Mouse (Mus musculus) hindbrain, embryonic 16.5 days (tissue): ENCODE results near the gene Hba-a2. TPM values are rescaled to one million over a fixed set of nuclear protein-coding genes. Genes with fewer than 3 reads are reported as not detected.

Source experiments
- ATAC-seq: fragments of 200-750 bp; cut with Nextera tagmentation; 2 replicates; pipeline ENCODE4 v1.8.0; 2017; ENCODE audit warnings: moderate TSS enrichment, moderate library complexity
- H3K27ac ChIP-seq: fragments of 300-500 bp; sonication (generic); 2 replicates; pipeline ENCODE4 v1.5.1; 2014; ENCODE audit warnings: low read depth, mild to moderate bottlenecking, control low read depth, low read length, moderate library complexity
- H3K27me3 ChIP-seq: fragments of 300-500 bp; sonication (generic); replicated peaks from 2 replicates; pipeline ENCODE4 v1.6.1; 2014; ENCODE audit warnings: low read length; ENCODE audit not compliant: control insufficient read depth, insufficient read depth
- H3K36me3 ChIP-seq: fragments of 300-500 bp; sonication (generic); 2 replicates; pipeline ENCODE4 v1.6.1; 2014; ENCODE audit warnings: mild to moderate bottlenecking, low read length, moderate library complexity, mixed read lengths; ENCODE audit not compliant: control insufficient read depth, insufficient read depth
- H3K4me1 ChIP-seq: fragments of 300-500 bp; sonication (generic); 2 replicates; pipeline ENCODE4 v1.6.1; 2014; ENCODE audit warnings: low read depth, low read length; ENCODE audit not compliant: control insufficient read depth, insufficient read depth
- H3K4me2 ChIP-seq: fragments of 300-500 bp; sonication (generic); 2 replicates; pipeline ENCODE4 v1.6.1; 2014; ENCODE audit warnings: mild to moderate bottlenecking, low read length, control low read depth, moderate library complexity
- H3K4me3 ChIP-seq: fragments of 300-500 bp; sonication (generic); 2 replicates; pipeline ENCODE4 v1.5.1; 2014; ENCODE audit warnings: mild to moderate bottlenecking, low read length, control low read depth, moderate library complexity
- H3K9ac ChIP-seq: fragments of 300-500 bp; sonication (generic); 2 replicates; pipeline ENCODE4 v1.6.1; 2014; ENCODE audit warnings: low read depth, mild to moderate bottlenecking, control low read depth, low read length, moderate library complexity
- H3K9me3 ChIP-seq: fragments of 300-500 bp; sonication (generic); 2 replicates; pipeline ENCODE4 v1.6.1; 2014; ENCODE audit warnings: mild to moderate bottlenecking, low read length, moderate library complexity; ENCODE audit not compliant: control insufficient read depth
- WGBS: fragments of 180-500 bp; shearing (Covaris S2); extraction: QIAGEN DNeasy Blood & Tissue Kit; methylation state at CpG from one replicate; pipeline ENCODE4 v1.1.7; 2014; 5-methylcytosine and 5-hydroxymethylcytosine counted together
- polyA plus RNA-seq: library from polyadenylated mRNA; unstranded; fragments of >200 nt; fragmentation: Nextera tagmentation; extraction: Ambion mirVana; gene quantifications from 2 replicates; pipeline ENCODE4 v1.2.1, GENCODE M21; 2015

Gene Hba-a2
- polyA plus RNA-seq, 1 experiment from 2014 or later, result 6,688 TPM

- no peak overlapping the region; the same call in 1 of the 2 replicates for H3K4me2 ChIP-seq
Observed at GRCm38 (mm10) chr11:32266194-32266593, 30.1 kb upstream of the Hba-a2 start.

DNA sequence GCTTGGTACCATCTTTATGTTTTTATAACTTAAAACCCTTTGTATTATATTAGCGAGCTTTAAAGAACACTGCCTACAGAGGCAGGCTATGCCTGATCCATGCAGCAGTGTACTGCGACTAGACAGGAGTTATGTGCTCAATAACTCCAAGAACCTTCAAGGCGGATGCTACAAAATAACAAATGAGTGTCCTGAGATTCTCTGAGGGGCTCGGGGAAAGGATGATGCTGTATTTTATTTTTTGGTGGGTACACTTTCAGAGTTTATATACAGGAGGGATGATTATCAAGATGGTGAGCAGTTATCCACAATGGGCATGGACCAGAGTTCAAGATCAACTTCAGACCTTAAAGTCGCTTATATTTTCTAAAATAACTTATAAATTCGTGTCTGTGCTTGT is 29.5 kb upstream of the Hba-a2 start:
- peak overlapping the region; percentile 90 for H3K4me3 ChIP-seq
- ATAC-seq, result 0 out of 2 replicates have a peak, but pooled peaks have one; percentile 3

More at GRCm38 (mm10) chr11:32266194-32266593, 30.1 kb upstream of the Hba-a2 start:
- peaks cover 10% of the 10 kb centered on the region for H3K4me1 ChIP-seq
- H3K27ac ChIP-seq, result no peak overlapping the region
- WGBS, result 92% methylated on average over 6 of the region's 6 CpGs
- H3K4me3 ChIP-seq, result no peak overlapping the region
- no peak for ATAC-seq
- no peaks in the 10 kb centered on the region for H3K27me3 ChIP-seq
- no peak overlapping the region for H3K9ac ChIP-seq
- no peaks in the 10 kb centered on the region for H3K9me3 ChIP-seq
- no peaks in the 10 kb centered on the region for H3K36me3 ChIP-seq

GRCm38 (mm10) chr11:32267188-32267884 is 29.0 kb upstream of the Hba-a2 start, which contains the start of gene Nprl3:
TSS of gene Nprl3 (minus strand) at chr11:32267707.
- Histone ChIP-seq H3K4me3 (peak within 1 kb of the TSS; percentile 90), H3K9me3 (no peaks in the 10 kb centered on the region), H3K4me1 (peaks cover 10% of the 10 kb centered on the region), H3K36me3 (no peaks in the 10 kb centered on the region), H3K9ac (peak within 1 kb of the TSS; percentile 93), H3K27ac (peak within 1 kb of the TSS; percentile 94), H3K4me2 (peak within 1 kb of the TSS; percentile 68), H3K27me3 (no peaks in the 10 kb centered on the region)
- whole genome bisulfite sequencing, result under 1% methylated on average over 54 of the region's 54 CpGs
- ATAC-seq, result peak; percentile 99

More for the DNA sequence above, 29.5 kb upstream of the Hba-a2 start:
- no peaks in the 10 kb centered on the region for H3K9me3 ChIP-seq
- H3K4me2 ChIP-seq, result peak overlapping the region; percentile 68
- H3K36me3 ChIP-seq, result no peaks in the 10 kb centered on the region
- H3K27ac ChIP-seq, result peak overlapping the region; percentile 94
- H3K9ac ChIP-seq, result peak overlapping the region; percentile 93
- no peaks in the 10 kb centered on the region for H3K27me3 ChIP-seq
- WGBS, result 23% methylated on average over 6 of the region's 6 CpGs
- H3K4me1 ChIP-seq, result peaks cover 10% of the 10 kb centered on the region

- WGBS, result 26% methylated on average over 5 of the region's 5 CpGs
- no peaks in the 10 kb centered on the region for H3K9me3 ChIP-seq
- H3K27ac ChIP-seq, result peak overlapping the region; percentile 67
- no peaks in the 10 kb centered on the region for H3K36me3 ChIP-seq
- peak overlapping the region; percentile 68 for H3K4me2 ChIP-seq
- ATAC-seq, result peak; percentile 50
- peaks cover 10% of the 10 kb centered on the region for H3K4me1 ChIP-seq
- peak overlapping the region; percentile 90 for H3K4me3 ChIP-seq
- H3K27me3 ChIP-seq, result no peaks in the 10 kb centered on the region
- H3K9ac ChIP-seq, result peak overlapping the region; percentile 93
Observed at GRCm38 (mm10) chr11:32267964-32268363, 28.3 kb upstream of the Hba-a2 start.

DNA sequence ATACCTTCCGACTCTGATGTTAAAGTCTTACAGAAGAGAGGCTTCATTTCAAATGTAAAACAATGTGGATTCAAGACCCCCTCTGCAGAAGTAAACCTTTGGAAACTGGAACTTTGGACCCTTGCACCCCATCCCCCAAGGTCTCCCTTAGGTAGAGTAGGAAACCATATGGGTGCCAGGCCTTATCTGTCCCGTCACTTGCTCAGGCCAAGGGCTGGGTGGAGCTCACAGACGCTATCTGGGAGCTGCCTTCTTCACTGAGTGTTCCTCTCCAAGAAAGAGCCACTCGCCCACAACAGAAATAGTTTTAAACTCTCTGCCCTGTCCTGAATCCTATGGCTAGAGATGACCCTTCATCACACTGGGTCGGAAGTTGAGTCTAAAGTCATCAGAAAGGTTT is 27.3 kb upstream of the Hba-a2 start:
- H3K9ac ChIP-seq, result no peak overlapping the region
- H3K4me2 ChIP-seq, result no peak overlapping the region
- WGBS, result 90% methylated on average over 5 of the region's 5 CpGs
- no peak overlapping the region for H3K27ac ChIP-seq
- peaks cover 10% of the 10 kb centered on the region for H3K4me1 ChIP-seq
- no peaks in the 10 kb centered on the region for H3K9me3 ChIP-seq
- no peak overlapping the region for H3K4me3 ChIP-seq
- H3K27me3 ChIP-seq, result no peaks in the 10 kb centered on the region
- H3K36me3 ChIP-seq, result no peaks in the 10 kb centered on the region
- no peak for ATAC-seq

DNA sequence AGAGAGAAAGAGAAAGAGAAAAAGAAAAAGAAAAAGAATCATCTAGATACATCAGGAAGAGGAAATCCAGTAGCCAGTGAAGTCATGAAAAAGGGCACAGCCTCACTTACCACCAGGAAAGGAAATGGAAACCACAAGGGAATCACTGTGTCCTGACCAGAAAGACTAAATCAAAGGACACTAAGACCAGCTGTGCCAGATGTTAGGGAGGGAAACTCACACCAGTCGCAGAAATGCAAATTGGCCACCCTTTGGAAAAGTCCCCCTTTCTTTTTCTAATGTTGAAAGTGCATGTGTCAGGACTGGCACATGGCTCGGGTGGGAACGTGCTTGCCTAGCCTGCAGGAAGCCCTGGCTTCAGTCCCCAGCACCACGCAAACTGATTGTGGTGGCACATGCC is 25.1 kb upstream of the Hba-a2 start:
- 48% methylated on average over 4 of the region's 4 CpGs for WGBS

GRCm38 (mm10) chr11:32276347-32276746 is 19.9 kb upstream of the Hba-a2 start, which contains the start of gene Hba-x:
TSS of gene Hba-x (plus strand) at chr11:32276400.
- Histone ChIP-seq H3K9ac (no peak within 1 kb of the TSS), H3K27ac (no peak within 1 kb of the TSS), H3K9me3 (no peaks in the 10 kb centered on the region), H3K4me2 (no peak within 1 kb of the TSS), H3K27me3 (no peaks in the 10 kb centered on the region; the same call in 1 of the 2 replicates), H3K36me3 (no peaks in the 10 kb centered on the region), H3K4me1 (no peaks in the 10 kb centered on the region), H3K4me3 (no peak within 1 kb of the TSS)
- WGBS, result 86% methylated on average over 3 of the region's 3 CpGs
- ATAC-seq, result no peak

More for the DNA sequence above, 25.1 kb upstream of the Hba-a2 start:
- no peak overlapping the region for H3K27ac ChIP-seq
- H3K4me2 ChIP-seq, result no peak overlapping the region
- H3K9me3 ChIP-seq, result no peaks in the 10 kb centered on the region
- H3K4me1 ChIP-seq, result peaks cover 7% of the 10 kb centered on the region
- no peak for ATAC-seq
- no peaks in the 10 kb centered on the region for H3K36me3 ChIP-seq
- H3K4me3 ChIP-seq, result no peak overlapping the region
- H3K27me3 ChIP-seq, result no peaks in the 10 kb centered on the region
- no peak overlapping the region for H3K9ac ChIP-seq

DNA sequence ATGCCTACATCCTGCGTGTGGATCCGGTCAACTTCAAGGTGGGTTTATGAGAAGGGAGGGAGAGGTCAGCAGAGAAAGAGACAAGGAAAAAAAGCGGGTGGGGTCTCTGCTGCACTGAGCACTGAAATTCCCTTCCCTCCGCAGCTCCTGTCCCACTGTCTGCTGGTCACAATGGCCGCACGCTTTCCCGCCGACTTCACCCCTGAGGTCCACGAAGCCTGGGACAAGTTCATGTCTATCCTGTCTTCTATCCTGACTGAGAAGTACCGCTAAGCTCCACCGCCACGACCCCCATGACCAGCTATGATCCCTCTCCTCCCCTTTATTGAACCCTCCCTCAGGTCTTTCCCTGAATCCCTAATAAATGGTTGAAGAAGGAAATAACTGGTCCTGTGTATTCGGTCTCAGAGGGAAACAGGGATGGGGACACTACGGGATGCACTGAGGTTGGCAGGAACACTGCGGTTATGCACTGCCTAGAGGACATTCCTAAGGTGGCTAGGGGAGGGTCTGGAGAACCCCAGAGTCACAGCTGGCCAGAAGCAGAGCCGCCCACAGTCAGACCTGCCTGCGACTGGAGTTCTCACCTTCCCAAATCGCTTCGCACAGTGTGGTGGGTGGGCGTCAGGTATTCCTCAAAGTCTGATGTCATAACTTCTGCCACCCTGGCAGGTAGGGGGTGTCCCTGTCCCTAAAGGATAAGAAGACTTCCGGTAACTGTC is 18.4 kb upstream of the Hba-a2 start:
- H3K27me3 ChIP-seq, result no peaks in the 10 kb centered on the region; the same call in 1 of the 2 replicates
- WGBS, result 73% methylated on average over 21 of the region's 21 CpGs
- no peak overlapping the region for H3K27ac ChIP-seq
- H3K4me1 ChIP-seq, result no peaks in the 10 kb centered on the region
- ATAC-seq, result no peak
- no peaks in the 10 kb centered on the region for H3K9me3 ChIP-seq
- H3K36me3 ChIP-seq, result no peaks in the 10 kb centered on the region
- no peak overlapping the region for H3K4me2 ChIP-seq
- H3K9ac ChIP-seq, result no peak overlapping the region
- no peak overlapping the region for H3K4me3 ChIP-seq

DNA sequence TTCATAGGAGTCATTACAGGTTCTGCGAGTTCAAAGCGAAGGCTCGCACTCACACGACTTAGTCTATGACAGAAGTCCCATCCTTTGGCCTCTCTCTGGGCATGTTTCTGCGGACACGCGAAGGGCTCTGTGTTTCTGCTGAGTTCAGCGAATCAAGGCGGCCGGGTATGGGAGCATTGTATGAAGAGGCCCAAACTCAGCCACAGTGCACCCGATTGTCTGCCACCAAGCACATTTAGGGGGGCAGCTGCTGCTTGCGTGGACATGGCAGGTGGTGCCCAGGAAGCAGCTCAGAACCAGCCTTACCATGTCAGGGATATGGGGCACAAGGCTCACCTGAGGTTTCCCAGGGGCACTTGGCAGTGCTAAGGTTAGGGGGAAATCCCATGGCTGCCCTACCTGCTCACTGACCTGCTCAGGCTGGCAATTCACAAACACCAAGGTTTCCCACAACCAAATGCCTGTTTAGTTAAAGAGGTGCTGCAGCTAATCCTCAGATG is 17.8 kb upstream of the Hba-a2 start:
- Histone ChIP-seq H3K4me3 (no peak overlapping the region), H3K4me1 (no peaks in the 10 kb centered on the region), H3K9me3 (no peaks in the 10 kb centered on the region), H3K27me3 (no peaks in the 10 kb centered on the region; the same call in 1 of the 2 replicates), H3K9ac (no peak overlapping the region), H3K36me3 (no peaks in the 10 kb centered on the region), H3K4me2 (no peak overlapping the region), H3K27ac (no peak overlapping the region)
- ATAC-seq, result no peak
- WGBS, result 82% methylated on average over 12 of the region's 12 CpGs
